Mouse (Mus musculus): ENCODE results near the gene Rfpl4b.
"Not testable (repeated sequence)": the region's sequence is repeated elsewhere in the genome, so short reads cannot be mapped to it uniquely, and the experiment has no call there.

Gene Rfpl4b

GRCm38 (mm10) chr10:38821679-38822078 lies at the start of gene Rfpl4b:
Gene Rfpl4b (minus strand): TSS chr10:38821779.
- no peak for DNase-seq (ENCODE audit: low spot score)

DNA sequence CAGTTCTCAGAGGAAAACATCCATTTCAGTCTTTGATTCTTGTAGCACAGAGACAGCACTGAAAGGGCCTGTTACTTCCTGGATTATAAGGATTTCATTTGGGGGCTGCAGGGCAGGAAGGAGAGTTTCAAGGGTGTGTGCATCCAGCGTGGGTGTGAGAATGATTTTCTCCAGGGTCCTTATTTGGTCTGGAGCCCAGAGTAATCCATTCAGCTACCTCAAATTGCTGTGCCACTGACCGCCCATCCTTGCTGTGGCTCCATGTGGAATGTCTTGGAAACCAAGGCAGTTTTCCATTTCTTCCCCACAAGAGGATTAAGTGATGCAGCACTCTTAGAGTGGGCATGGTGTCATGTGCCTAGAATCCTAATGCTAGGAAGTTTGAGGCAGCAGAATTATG lies 33.6 kb upstream of the Rfpl4b start:
- no peak for DNase-seq (ENCODE audit: low spot score)

GRCm38 (mm10) chr10:38850006-38850405 lies 28.4 kb upstream of the Rfpl4b start:
- DNase-seq (ENCODE audit: low spot score) = not testable (repeated sequence)

GRCm38 (mm10) chr10:38848884-38849499 lies 27.4 kb upstream of the Rfpl4b start:
- peak; percentile 84 for DNase-seq (ENCODE audit: low spot score)

- no peak for DNase-seq (ENCODE audit: low spot score)
Measured at GRCm38 (mm10) chr10:38848231-38848630, 26.7 kb upstream of the Rfpl4b start.

DNA sequence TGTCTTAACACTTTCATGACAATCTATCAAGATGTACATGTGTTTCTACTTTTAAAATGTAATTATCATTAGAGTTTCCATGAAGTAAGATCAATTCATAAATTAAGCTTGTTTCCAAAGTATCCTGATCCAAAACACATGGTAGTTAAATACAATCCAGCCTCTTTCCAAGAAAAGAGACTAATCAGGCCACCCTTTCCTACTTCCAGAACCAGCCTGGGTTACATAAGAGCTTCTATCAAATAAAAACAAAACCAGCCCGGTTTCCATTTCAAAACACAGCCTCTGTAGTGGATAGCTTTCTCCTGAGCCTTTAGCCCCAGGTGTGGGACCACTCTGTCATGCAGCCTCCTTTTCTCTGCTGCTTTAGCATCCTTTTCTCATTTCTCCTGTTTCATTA lies 2.2 kb upstream of the Rfpl4b start:
- no peak for DNase-seq (ENCODE audit: low spot score)

DNA sequence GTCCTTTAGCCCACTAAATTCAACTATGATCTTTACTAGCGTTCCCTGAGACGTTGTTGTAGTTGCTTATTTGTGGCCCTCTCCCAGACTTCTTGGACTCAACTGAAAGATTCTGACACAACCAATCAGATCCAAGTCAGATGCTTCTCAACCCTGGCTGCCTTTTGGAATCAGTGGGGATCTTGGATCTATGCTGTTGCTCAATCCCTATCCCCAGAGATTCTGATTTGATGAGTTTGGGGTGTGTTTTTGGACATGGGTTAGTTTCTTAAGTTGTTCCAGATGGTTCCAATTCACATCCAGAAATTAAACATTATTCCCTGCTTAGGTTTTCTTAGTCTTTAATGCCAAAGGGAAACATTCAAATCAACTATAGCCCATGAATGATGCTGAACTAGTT lies 15.5 kb downstream of the Rfpl4b start:
- no peak for DNase-seq (ENCODE audit: low spot score)

GRCm38 (mm10) chr10:38804047-38804446 lies 17.5 kb downstream of the Rfpl4b start:
- DNase-seq (ENCODE audit: low spot score) = no peak

DNA sequence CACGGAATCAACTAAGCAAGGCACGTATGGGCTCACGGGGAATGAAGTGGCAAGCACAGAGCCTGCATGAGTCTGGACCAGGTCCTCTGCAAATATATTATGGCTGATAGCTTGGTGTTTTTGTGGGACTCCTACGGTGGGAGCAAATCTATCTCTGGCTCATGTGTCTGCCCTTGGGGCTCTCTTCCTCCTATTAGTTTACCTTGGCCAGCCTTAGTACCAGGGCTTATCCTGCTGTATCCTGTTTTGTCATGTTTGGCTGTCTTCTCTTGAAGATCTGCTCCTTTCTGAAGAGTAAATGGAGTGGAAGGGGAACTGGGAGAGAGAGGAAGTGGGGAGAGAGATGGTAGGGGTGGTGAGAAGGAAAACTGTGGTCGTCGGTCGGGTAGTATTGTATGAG lies 18.3 kb downstream of the Rfpl4b start:
- DNase-seq (ENCODE audit: low spot score) = no peak

- DNase-seq (ENCODE audit: low spot score) = no peak
Measured at GRCm38 (mm10) chr10:38788612-38789011, 33.0 kb downstream of the Rfpl4b start.
